Mouse (Mus musculus): ENCODE measurements at regions not wholly inside any gene's neighbourhood (a gene's known extent, or its start where the extent isn't known, plus 50 kb on each side); places are given as distances from the start of the nearest gene placed in this dataset.

GRCm38 (mm10) chr9:47249029-47249428 is 250.5 kb downstream of the Gm4791 start:
- TF ChIP-seq CTCF (conservative IDR thresholded peaks at IDR 0.05; ENCODE audit: low read length) (no peak), POU5F1 (IDR thresholded peaks at IDR 0.05; ENCODE audit: borderline replicate concordance, low read length) (no peak), NANOG (IDR thresholded peaks at IDR 0.05; ENCODE audit: borderline replicate concordance, low read length) (no peak)

Data from E14TG2a.4 (cell line).